Mouse (Mus musculus): ENCODE results near the gene Bcam. TPM values are rescaled to one million over a fixed set of nuclear protein-coding genes. Genes with fewer than 3 reads are reported as not detected.

Bcam gene
- total RNA-seq (2023), result 2.0 TPM

GRCm38 (mm10) chr7:19770984-19771391, at the start of gene Bcam:
TSS of gene Bcam (minus strand) at chr7:19771016.

DNA sequence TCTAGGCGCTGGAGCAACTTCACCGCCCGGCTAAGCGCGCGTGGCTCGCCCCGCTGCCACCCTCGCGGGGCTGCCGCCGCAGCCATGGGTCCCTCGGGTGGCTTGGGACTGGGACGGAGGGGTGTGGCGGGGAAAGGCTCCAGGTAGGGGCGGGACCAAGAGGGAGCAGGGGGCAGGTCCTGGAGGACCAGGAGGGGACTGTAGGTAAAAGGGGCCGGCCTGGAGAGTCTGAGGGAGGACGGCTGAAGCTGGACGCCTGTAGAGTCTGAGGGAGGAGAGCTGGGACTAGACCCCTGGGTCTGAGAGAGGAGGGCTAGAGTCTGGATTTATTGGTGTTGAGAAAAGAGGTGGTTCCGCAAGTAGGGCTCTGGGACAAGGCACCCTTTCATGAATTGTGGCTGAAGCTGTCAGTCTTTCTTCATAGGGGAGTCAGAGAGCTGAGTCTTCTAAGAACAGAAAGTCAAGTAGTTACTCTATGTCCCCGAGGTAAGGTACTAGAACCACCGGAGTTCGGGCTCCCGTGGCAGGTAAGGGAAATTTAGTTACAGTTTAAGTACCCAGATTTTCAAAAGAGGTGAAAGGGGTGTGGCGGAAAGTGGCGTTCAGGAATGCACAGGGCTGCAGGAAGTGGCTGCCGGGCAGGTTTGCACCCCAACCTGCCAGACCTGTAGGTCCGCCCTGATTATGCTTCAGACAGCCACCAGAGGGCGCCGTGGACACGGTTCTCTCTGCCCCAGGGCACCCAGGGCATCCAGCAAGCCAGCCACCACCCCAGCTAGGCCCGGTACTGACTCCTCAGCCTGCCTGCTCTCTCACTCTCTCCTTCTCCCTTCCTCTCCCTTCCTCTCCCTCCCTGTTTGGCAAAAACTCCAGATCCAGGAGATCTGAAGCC, 26.1 kb upstream of the Bcam start, which contains the start of gene Cblc:
Gene Cblc, minus strand, starts transcription at position 113 of the 892 bp plus-strand sequence.

GRCm38 (mm10) chr7:19750217-19751069, 20.4 kb downstream of the Bcam start, which contains the start of gene Nectin2:
TSS of gene Nectin2 (minus strand) at chr7:19750483.

DNA sequence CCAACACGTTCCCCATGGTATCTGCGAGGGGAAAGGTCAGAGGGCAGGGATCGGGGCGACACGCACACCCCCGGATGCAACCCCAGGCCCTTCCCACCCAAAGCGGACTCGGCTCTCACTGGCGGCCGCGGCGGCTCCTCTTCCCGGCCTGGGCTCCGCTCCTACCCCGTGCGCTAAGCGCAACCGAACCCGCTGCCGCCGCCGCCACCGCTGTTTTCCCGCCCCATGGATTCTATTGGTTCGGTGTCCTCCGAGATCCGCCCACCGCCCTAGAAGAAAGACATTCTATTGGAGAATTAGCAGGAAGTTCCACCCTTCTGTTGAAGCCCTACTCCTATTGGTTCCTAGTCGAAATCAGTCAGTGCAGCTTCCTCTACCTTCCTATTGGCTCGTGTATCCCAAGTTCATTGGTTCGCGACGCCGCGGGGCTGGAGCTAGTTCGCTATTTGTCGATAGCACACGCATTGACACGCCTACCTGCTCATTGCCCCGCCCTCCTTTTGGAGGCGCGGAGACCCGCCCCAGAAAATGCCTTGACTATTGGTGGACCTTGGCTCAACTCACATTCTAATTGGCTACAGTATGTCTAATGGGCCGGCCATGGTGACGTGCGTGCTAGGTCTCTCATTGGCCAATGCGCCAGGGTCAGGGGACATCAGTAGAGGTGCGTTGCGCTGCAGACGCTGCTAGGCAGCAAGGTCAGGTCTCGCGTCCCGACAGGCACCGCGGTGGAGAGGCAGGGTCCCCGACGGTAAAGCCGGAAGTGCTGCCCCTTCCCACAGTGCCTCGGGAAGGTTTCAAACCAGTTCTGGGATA, 55.4 kb downstream of the Bcam start, which contains the start of gene Tomm40:
Gene Tomm40, minus strand, starts transcription at position 200 of the 816 bp plus-strand sequence.

Other genes starting within 250 kb of the Bcam start
- 61.6 TPM for gene Ppp1r37, start 207.9 kb downstream of the Bcam start, total RNA-seq (2023)
- gene Zfp296, start 193.7 kb downstream of the Bcam start, total RNA-seq (2023), result 0.83 TPM
- gene Gemin7, start 193.4 kb downstream of the Bcam start, total RNA-seq (2023), result 52.5 TPM
- gene Clasrp, start 166.5 kb downstream of the Bcam start, total RNA-seq (2023), result 84.2 TPM
- 56.3 TPM for gene Relb, start 141.6 kb downstream of the Bcam start, total RNA-seq (2023)
- gene Clptm1, start 106.0 kb downstream of the Bcam start, total RNA-seq (2023), result 76.6 TPM
- not detected for gene Apoc2, start 93.1 kb downstream of the Bcam start, total RNA-seq (2023)
- not detected for gene Gm44805, start 89.6 kb downstream of the Bcam start, total RNA-seq (2023)
- gene Apoc4, start 89.5 kb downstream of the Bcam start, total RNA-seq (2023), result not detected
- 2.0 TPM for gene Apoc1, start 78.4 kb downstream of the Bcam start, total RNA-seq (2023)
- gene Apoe, start 71.8 kb downstream of the Bcam start, total RNA-seq (2023), result 38.1 TPM
- 56.8 TPM for gene Tomm40, start 55.6 kb downstream of the Bcam start, total RNA-seq (2023)
- 0.62 TPM for gene Nectin2, start 20.5 kb downstream of the Bcam start, total RNA-seq (2023)
- not detected for gene Cblc, start 25.8 kb upstream of the Bcam start, total RNA-seq (2023)
- gene Bcl3, start 51.8 kb upstream of the Bcam start, total RNA-seq (2023), result 35.9 TPM
- gene Gm19345, start 81.0 kb upstream of the Bcam start, total RNA-seq (2023), result not detected
- gene Ceacam16, start 90.3 kb upstream of the Bcam start, total RNA-seq (2023), result 0.68 TPM
- not detected for gene Ceacam19, start 116.9 kb upstream of the Bcam start, total RNA-seq (2023)
- gene Pvr, start 150.1 kb upstream of the Bcam start, total RNA-seq (2023), result 92.4 TPM
- gene Igsf23, start 179.7 kb upstream of the Bcam start, total RNA-seq (2023), result 5.5 TPM
- gene Ceacam20, start 194.4 kb upstream of the Bcam start, total RNA-seq (2023), result not detected
- gene Nlrp9b, start 220.4 kb upstream of the Bcam start, total RNA-seq (2023), result not detected

Data from CD4-positive naive resting alpha-beta T cell, adult 57 days (primary cell).